21 mouse cellular contexts compared by ENCODE assay signal in genomic region chr10:91164491-91164890, GRCm38 (mm10).
"Had no signal": no experiment of that assay in that cellular context is flagged by ENCODE, and none has a peak within 500 bp of the region (broad histone marks: within the 10 kb centered on the region; RNA-seq: fewer than 3 reads in every experiment).

No protein-coding gene starts in this region.

- H3K27ac ChIP-seq: kidney, postnatal 0 days; layer of hippocampus, adult 2 months; limb, embryonic 10.5 days; limb, embryonic 13.5 days; liver, embryonic 12.5 days; liver, embryonic 15.5 days; lung, embryonic 15.5 days; neural tube, embryonic 12.5 days; neural tube, embryonic 15.5 days; stomach, postnatal 0 days had no signal

- H3K27me3 ChIP-seq: limb, embryonic 13.5 days; liver, embryonic 12.5 days; liver, embryonic 15.5 days; lung, embryonic 15.5 days; neural tube, embryonic 12.5 days; neural tube, embryonic 15.5 days had no signal

- H3K4me2 ChIP-seq: limb, embryonic 13.5 days; liver, embryonic 12.5 days; liver, embryonic 15.5 days; lung, embryonic 15.5 days; midbrain, embryonic 11.5 days; neural tube, embryonic 12.5 days; neural tube, embryonic 15.5 days had no signal

- ATAC-seq: liver, embryonic 12.5 days had no signal

- H3K4me3 ChIP-seq: layer of hippocampus, adult 2 months; limb, embryonic 10.5 days; limb, embryonic 13.5 days; liver, embryonic 12.5 days; liver, embryonic 15.5 days; lung, embryonic 15.5 days; neural tube, embryonic 12.5 days; neural tube, embryonic 15.5 days had no signal

- H3K9me3 ChIP-seq: limb, embryonic 10.5 days; limb, embryonic 13.5 days; liver, embryonic 12.5 days; liver, embryonic 15.5 days; lung, embryonic 15.5 days; neural tube, embryonic 12.5 days; neural tube, embryonic 15.5 days had no signal

- H3K9ac ChIP-seq: limb, embryonic 13.5 days; liver, embryonic 12.5 days; liver, embryonic 15.5 days; lung, embryonic 15.5 days; neural tube, embryonic 12.5 days; neural tube, embryonic 15.5 days had no signal

- DNase-seq: kidney, postnatal 25 days; layer of hippocampus, adult 9-11 months; liver; lung, adult 18-20 months; lung, postnatal 10 days; lung, postnatal 36 days; midbrain, embryonic 14.5 days; retina, postnatal 1 day; thymus, adult 18-20 months; thymus, postnatal 4 days had no signal
